Mouse (Mus musculus) kidney, postnatal 4 days (tissue): ENCODE measurements at regions not wholly inside any gene's neighbourhood (a gene's known extent, or its start where the extent isn't known, plus 50 kb on each side); places are given as distances from the start of the nearest gene placed in this dataset.
"Not testable (repeated sequence)": the region's sequence is repeated elsewhere in the genome, so short reads cannot be mapped to it uniquely, and the experiment has no call there.

ENCODE experiments used
- DNase-seq, 2 experiments: peaks; one replicate each; pipeline ENCODE4 v3.0.0; 2021; ENCODE audit warnings: mixed read lengths in 2 of 2

DNA sequence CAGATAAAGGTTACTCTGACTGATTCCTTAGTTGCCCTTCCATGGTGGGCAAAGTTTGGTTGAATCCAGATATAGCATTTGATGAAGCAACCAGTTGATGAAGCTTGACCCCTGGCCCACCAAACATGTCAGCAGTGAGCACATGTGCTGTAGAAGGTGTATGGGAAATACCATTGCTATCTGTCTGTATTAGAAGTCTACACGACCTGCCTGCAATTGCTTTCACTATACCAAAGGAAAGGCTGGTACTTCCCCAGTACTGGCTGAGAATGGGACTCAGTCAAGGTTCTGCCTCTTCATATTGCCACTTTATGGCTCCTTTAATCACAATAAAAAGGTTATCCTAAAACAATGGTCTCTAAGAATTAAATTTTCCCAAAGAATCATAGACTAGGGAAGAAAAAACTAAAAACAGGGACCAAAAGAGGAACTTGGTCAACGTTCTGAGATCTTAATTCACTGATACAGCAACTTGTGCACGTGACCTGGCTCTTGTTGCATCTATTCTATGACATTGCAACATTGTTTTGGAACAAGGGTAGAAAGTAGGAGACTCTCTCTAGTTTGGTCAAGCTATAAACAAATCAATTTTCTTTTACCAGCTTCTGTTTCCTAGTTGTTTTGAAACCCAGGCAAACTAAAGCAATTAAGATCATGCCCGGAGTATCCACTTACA, 284.0 kb downstream of the Rapgef2 start:
- no peak for DNase-seq

DNA sequence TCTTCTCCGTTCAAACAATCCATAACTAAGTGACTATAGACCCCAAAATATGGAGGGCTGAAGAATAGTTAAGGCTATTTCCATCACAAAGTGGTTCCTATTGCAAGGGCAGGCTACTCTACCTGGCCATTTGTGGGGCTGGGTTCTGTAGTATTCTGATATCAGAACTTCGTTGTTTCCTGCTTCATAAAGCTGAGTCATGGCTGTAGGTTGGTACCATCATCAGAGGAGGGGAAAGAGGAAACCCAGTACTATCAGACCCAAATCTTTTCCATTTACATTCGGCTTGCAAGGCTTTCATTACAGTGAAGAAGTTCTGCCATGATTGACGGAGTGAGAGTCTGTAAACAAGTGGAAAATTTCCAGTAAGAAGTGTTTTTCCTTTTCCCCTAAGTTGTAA, 284.6 kb downstream of the Rapgef2 start:
- no peak for DNase-seq

- no peak for DNase-seq
Observed at GRCm38 (mm10) chr3:79000293-79000692, 286.0 kb downstream of the Rapgef2 start.

GRCm38 (mm10) chr3:78999803-79000202, 286.5 kb downstream of the Rapgef2 start:
- no peak for DNase-seq

DNA sequence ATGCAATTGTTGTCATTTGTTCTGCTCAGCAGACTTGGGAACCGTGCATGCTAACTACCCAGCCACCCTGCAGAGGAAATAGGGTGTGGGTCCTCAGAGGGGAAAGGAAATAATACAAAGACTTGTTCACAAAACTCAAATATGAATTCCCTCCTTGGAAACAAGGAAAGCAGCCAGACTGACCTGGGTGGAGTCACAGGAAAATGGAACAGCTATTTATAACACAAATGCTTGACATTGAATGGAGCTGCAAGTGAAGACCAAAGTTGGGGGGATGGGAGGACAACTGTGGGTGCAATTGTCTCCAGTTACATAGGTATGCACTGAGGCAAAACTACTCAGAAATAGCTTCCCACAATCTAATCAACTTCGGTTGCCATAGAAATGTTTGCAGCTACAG, 298.2 kb downstream of the Rapgef2 start:
- peak; percentile 4 to 36 for DNase-seq

- DNase-seq: no peak
Observed at GRCm38 (mm10) chr3:78986726-78987125, 299.6 kb downstream of the Rapgef2 start.

DNA sequence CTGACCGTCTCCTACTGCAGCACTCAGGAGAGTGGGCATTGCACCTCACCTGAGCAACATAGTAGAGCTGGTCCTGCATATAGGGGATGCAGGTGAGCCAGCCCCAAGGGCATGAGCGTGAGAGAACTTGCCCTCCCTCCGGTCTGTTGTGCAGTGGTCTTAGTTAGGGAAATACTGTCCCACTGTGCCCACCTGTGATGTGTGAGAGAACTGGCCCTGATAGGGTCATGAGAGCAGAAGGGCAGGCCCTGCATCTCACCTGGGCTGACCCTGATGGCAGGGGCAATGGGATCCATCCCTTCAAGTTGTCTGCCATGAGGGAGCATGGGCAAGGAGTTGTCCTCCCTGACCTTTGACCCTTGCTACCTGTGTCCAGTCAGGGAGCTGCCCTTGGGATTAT, 305.3 kb downstream of the Rapgef2 start:
- DNase-seq: no peak

DNA sequence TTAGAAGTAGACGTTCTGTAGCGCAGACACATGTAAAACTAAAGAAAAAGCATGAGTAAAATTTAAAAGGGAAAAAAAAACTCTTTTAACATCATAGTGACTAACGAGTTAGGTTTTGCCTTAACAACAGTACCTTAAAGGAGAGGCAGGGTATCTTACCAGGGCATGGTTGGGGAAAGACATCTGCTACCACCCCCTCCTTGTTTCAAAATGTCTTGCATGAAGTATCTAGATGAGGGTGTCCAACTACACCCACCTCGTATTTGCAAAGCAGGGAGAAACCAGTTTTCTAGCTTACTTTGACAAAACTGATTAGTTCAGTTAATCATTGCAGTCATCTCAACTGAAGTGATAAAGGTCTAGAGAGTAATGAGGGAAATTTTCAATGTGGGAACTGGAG, 307.5 kb downstream of the Rapgef2 start:
- no peak for DNase-seq

DNA sequence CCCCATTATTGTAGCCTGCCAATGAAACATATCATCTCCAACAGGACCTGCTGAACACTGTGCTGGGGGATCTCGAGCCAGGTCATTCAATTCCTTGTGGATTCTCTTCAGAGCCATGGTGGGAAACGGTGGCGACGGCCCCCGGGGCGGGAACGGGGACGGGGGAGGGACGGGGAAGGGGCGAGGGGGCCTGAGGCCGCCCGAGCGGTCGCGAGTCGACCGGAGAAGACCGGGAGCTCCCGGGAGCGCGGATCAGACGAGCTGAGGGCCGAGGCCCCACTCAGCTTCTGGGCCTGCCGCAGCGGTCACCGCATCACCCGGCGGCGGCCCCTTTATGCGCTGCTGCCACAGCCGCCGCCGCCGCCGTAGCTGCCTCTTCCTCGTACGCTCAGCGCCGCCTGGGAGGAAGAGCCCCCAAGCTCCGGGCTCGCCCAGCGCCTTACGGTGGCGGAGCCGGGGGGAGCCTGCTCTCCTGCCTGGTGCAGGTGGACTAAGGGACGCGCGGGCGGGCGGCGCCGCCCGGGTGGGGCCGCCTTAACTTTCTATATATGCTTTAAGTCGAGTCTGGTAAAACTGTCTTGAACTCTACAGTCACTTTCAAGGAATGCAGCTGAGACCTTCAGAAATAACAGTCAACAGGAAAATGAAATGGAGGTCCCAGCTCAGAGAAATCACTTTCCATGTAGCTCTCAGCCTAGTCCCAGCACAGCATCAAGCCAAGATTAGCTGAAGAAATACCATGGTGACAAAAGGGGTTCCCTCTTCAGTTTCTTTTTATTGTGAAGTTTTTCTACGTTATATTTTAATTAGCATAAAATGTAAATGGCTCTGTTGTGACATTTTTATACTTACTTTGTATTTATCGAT, 319.4 kb downstream of the Rapgef2 start:
- peak; percentile 28 to 57 for DNase-seq

GRCm38 (mm10) chr3:78964231-78964858, 322.0 kb downstream of the Rapgef2 start:
- DNase-seq: no peak

GRCm38 (mm10) chr3:78958781-78959180, 327.5 kb downstream of the Rapgef2 start:
- peak; percentile 31 to 42 for DNase-seq

GRCm38 (mm10) chr3:78955364-78955763, 331.0 kb downstream of the Rapgef2 start:
- DNase-seq: no peak

DNA sequence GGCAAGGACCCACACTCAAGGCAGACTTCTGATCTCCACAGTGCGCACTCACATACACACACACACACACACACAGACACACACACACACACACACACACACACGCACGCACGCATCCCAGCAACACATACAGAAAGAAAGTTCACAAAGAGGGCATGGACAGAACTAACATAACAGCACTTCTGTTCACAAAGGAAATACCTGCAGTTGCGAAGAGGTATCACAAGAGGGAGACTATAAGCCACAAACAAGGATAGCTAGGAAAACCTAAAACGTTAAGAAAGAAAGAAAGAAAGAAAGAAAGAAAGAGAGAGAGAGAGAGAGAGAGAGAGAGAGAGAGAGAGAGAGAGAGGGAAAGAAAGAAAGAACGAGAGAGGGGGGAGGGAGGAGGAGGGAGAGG, 336.9 kb downstream of the Rapgef2 start:
- not testable (repeated sequence) for DNase-seq

- DNase-seq: no peak
Observed at GRCm38 (mm10) chr3:78948700-78949099, 337.6 kb downstream of the Rapgef2 start.

DNA sequence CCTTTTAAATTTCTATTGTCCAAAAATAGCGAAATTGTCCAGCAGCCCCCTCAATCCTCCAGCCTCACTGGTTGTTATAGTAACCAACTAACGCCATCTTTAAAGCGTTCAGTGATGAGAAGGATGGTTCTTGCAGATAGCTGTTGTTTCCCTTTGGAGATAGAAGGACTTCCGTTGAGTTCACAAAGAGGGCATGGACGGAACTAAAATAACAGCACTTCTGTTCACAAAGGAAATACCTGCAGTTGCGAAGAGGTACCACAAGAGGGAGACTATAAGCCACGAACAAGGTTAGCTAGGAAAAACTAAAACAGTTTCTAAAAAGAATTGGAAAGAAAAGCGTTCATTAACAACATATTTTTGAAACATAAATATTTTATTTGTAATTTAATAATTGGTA, 338.1 kb downstream of the Rapgef2 start:
- DNase-seq: peak; percentile 46 to 63

- DNase-seq: no peak
Observed at GRCm38 (mm10) chr3:78947183-78947582, 339.1 kb downstream of the Rapgef2 start.

- no peak for DNase-seq
Observed at GRCm38 (mm10) chr3:78944185-78944584, 342.1 kb downstream of the Rapgef2 start.

GRCm38 (mm10) chr3:78932975-78933374, 353.3 kb downstream of the Rapgef2 start:
- DNase-seq: no peak

DNA sequence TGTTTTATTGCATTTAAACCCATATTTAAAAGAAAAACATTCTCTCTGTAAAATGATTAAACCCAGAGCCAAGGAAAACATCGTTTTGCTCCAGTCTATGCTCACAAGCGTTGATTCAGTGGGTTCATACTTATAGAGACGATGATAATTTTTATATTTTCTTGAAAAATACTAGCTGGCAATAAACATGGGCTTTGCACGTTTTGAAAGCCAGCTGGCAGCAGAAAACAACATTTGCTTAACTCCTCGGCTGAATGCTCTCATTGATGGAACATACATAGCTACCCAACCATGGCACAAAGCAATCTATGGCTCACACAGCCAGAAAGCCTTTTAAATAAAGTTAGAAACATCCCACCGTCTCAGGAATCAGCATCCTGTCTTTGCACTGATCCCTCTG, 366.5 kb downstream of the Rapgef2 start:
- DNase-seq: no peak

GRCm38 (mm10) chr3:78919407-78919806, 366.9 kb downstream of the Rapgef2 start:
- DNase-seq: peak; percentile 88 to 89

- DNase-seq: peak; percentile 5 to 29
Observed at GRCm38 (mm10) chr3:78908196-78908844, 378.0 kb downstream of the Rapgef2 start.

GRCm38 (mm10) chr3:78907778-78908177, 378.5 kb downstream of the Rapgef2 start:
- DNase-seq: no peak

DNA sequence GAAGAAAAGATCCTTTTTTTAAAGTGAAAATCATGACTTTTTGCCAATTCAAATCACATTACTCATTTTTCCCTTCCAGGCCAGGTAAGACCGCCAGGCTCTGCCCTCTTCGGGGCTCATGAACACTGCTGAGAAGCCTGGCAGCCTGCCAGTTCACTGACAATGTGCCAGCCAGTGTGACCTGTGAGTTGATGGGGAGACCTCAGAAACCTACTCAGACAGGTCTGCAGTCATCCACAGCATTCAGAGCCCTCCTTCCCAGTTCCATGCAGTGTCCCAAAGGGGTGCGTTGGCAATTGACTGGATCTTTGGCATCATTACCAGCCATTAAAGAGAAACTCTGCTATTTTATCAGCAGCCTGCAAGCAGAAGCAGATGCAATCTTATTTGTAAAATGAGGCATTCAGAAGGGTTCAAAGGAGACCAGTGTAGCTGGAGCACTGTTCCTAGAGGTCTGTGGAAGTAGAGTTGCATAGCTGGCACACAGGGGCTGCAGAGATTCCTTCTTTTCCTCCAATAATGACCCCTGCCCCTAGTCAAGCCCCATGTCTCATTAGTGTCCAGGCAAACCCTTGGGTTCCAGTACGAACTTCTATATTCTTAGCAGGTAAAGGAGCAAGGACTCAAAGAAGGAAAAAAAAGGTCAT, 384.4 kb downstream of the Rapgef2 start:
- peak; percentile 66 to 75 for DNase-seq
